Mouse (Mus musculus): ENCODE measurements at regions not wholly inside any gene's neighbourhood (a gene's known extent, or its start where the extent isn't known, plus 50 kb on each side); places are given as distances from the start of the nearest gene placed in this dataset.

DNA sequence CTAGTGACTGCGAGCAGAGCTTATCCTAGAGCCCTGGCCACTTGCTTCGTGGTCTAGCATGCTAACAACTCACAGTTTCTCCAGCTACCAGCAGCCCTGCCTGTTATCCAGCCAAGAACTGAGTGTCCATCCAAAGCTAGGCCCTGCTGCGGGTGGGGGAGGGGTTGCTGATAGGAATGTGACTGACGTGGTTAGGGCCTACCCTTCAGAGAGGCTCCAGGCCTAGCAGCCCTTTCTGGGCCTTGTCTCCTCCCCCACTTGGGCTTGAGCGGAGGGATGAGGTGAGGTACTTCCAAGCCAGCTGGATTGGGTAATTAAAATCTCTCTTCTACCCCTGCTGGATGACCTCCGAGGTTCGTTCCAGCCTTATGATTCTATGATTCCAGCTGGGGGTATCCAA, 79.2 kb downstream of the Efnb1 start:
- peak; percentile 27 to 62 for DNase-seq

DNA sequence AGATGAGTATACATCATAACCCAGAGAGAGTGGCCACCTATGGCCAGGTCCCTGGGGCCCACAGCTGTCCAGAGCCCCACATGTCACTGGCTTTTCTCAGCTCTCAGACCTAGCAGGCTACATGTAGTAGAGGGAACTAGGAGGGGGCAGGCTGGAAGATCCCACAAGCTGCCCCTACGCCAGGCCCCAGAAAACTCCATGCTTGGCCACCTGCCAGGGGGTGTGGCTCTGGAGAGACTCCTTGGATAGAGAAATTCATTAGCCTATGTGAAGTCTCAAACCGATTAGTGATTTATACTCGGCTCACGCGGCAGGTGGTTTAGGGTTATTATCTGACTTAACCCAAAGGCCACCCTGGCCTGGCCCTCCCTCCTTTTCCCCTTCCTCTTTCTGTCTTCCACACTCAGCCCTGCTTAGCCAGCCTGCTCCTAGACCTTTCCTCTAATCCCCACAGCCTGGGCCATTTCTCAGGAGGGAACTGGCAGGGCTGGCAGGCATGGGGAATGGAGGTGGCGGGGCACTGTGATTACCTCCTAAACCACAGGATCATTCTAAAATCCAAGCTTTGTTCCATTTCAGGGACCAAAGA, 77.7 kb downstream of the Efnb1 start:
- no peak for DNase-seq

DNA sequence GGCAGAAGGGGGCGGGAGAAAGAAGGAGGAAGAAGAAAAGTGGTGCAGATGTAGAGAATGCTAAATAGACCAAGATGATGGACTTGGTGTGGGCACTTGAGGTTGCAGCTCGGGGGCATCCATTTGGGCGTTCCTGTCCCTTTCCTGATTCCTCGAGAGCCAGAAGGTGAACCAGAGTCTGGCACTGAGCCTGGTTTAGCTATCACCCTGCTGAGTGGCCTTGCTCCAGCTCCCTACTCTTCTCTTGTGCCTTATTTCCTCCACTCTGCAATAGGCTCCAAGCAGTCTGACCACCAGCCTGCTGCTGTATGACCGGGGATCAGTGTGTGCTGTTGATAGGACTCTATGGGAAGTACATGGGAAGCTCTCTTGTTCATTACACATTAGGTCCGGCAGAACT, 68.1 kb downstream of the Efnb1 start:
- peak in 1 of 2 experiments; percentile 13 for DNase-seq

GRCm38 (mm10) chrX:99201081-99201480, 65.2 kb downstream of the Efnb1 start:
- DNase-seq: peak; percentile 33 to 58

- peak in 1 of 2 experiments; percentile 57 for DNase-seq
Observed at GRCm38 (mm10) chrX:99199669-99200068, 63.7 kb downstream of the Efnb1 start.

GRCm38 (mm10) chrX:99198961-99199631, 63.2 kb downstream of the Efnb1 start:
- peak; percentile 81 to 92 for DNase-seq
